Mouse (Mus musculus) embryonic facial prominence, embryonic 15.5 days (tissue): ENCODE results near the gene Grm8. TPM values are rescaled to one million over a fixed set of nuclear protein-coding genes. Genes with fewer than 3 reads are reported as not detected.
"Not testable (repeated sequence)": the region's sequence is repeated elsewhere in the genome, so short reads cannot be mapped to it uniquely, and the experiment has no call there.

ENCODE experiments used
- ATAC-seq: fragments of 200-750 bp; cut with Nextera tagmentation; 2 replicates; pipeline ENCODE4 v1.8.0; 2017; ENCODE audit warnings: low read depth, moderate TSS enrichment; ENCODE audit not compliant: insufficient number of reproducible peaks, low FRiP score, low TSS enrichment
- H3K27ac ChIP-seq: fragments of 300-500 bp; sonication (generic); replicated peaks from 2 replicates; pipeline ENCODE4 v1.5.1; 2015; ENCODE audit warnings: mild to moderate bottlenecking, inconsistent platforms
- H3K27me3 ChIP-seq: fragments of 300-500 bp; sonication (generic); 2 replicates; pipeline ENCODE4 v1.6.1; 2015; ENCODE audit warnings: inconsistent platforms
- H3K36me3 ChIP-seq: fragments of 300-500 bp; sonication (generic); 2 replicates; pipeline ENCODE4 v1.6.1; 2015; ENCODE audit warnings: mild to moderate bottlenecking, inconsistent platforms
- H3K4me1 ChIP-seq: fragments of 300-500 bp; sonication (generic); 2 replicates; pipeline ENCODE4 v1.6.1; 2015; ENCODE audit warnings: inconsistent platforms
- H3K4me2 ChIP-seq: fragments of 300-500 bp; sonication (generic); replicated peaks from 2 replicates; pipeline ENCODE4 v1.6.1; 2015; ENCODE audit warnings: mild to moderate bottlenecking, inconsistent platforms
- H3K4me3 ChIP-seq: fragments of 300-500 bp; sonication (generic); replicated peaks from 2 replicates; pipeline ENCODE4 v1.5.1; 2015; ENCODE audit warnings: mild to moderate bottlenecking, inconsistent platforms
- H3K9ac ChIP-seq: fragments of 300-500 bp; sonication (generic); 2 replicates; pipeline ENCODE4 v1.6.1; 2015; ENCODE audit warnings: inconsistent platforms
- H3K9me3 ChIP-seq: fragments of 300-500 bp; sonication (generic); replicated peaks from 2 replicates; pipeline ENCODE4 v1.6.1; 2016; ENCODE audit warnings: inconsistent platforms
- WGBS: fragments of 180-500 bp; shearing (Covaris S2); methylation state at CpG from one replicate; pipeline ENCODE4 v1.1.7; 2015; 5-methylcytosine and 5-hydroxymethylcytosine counted together
- polyA plus RNA-seq: library from polyadenylated mRNA; unstranded; fragments of >200 nt; fragmentation: Nextera tagmentation; extraction: Ambion mirVana; gene quantifications from 2 replicates; pipeline ENCODE4 v1.2.1, GENCODE M21; 2015

Grm8 gene
- polyA plus RNA-seq, 1 experiment from 2014 or later: 1.9 TPM

- Histone ChIP-seq H3K27ac (no peak overlapping the region), H3K9me3 (no peaks in the 10 kb centered on the region), H3K4me1 (no peaks in the 10 kb centered on the region), H3K4me3 (no peak overlapping the region), H3K27me3 (no peaks in the 10 kb centered on the region), H3K36me3 (no peaks in the 10 kb centered on the region), H3K4me2 (no peak overlapping the region), H3K9ac (no peak overlapping the region)
- WGBS: 55% methylated on average over 1 of the region's 1 CpGs
- no peak for ATAC-seq
These were observed 285.3 kb downstream of the Grm8 start for GRCm38 (mm10) chr6:27849644-27850043.

DNA sequence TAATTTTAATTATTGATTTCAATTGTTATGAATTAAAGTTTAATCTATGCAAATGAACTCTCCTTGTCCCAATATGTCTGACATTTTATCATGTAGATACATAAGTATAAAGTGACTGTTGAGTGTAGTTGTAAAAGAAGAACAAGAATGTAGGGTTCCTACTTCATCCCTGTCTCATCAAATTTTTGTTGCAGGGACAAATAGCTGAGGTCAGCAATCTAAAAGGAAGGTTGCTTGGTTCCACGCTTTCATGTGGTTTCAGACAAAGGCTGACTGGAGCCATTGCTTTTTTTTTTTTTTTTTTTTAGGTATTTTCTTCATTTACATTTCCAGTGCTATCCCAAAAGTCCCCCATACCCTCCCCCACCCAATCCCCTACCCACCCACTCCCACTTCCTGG lies 298.8 kb downstream of the Grm8 start:
- Histone ChIP-seq H3K9me3 (no peaks in the 10 kb centered on the region), H3K4me2 (no peak overlapping the region), H3K27me3 (no peaks in the 10 kb centered on the region), H3K4me3 (no peak overlapping the region), H3K9ac (no peak overlapping the region), H3K27ac (no peak overlapping the region), H3K4me1 (no peaks in the 10 kb centered on the region), H3K36me3 (no peaks in the 10 kb centered on the region)
- 90% methylated on average over 1 of the region's 1 CpGs for WGBS
- no peak for ATAC-seq

DNA sequence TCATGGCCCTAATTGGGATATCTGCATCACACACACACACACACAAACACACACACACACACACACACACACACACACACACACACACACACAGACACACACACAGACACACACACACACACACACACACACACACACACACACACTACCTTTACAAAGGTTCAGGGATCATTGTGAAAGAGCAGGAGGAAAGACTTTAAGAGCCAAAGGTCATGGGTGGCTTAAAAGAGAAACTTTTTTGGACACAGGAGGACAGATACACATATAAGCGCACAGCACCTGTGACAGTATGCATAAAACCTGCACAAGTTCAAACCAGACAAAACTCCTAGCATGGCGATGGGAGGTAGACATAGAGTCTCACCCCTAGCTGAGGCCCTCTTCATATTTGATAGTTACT lies 315.2 kb downstream of the Grm8 start:
- not testable (repeated sequence) for H3K4me1 ChIP-seq, H3K9ac ChIP-seq, H3K9me3 ChIP-seq, H3K4me2 ChIP-seq, H3K36me3 ChIP-seq, H3K4me3 ChIP-seq, H3K27ac ChIP-seq, H3K27me3 ChIP-seq, ATAC-seq
- 90% methylated on average over 2 of the region's 2 CpGs for WGBS

DNA sequence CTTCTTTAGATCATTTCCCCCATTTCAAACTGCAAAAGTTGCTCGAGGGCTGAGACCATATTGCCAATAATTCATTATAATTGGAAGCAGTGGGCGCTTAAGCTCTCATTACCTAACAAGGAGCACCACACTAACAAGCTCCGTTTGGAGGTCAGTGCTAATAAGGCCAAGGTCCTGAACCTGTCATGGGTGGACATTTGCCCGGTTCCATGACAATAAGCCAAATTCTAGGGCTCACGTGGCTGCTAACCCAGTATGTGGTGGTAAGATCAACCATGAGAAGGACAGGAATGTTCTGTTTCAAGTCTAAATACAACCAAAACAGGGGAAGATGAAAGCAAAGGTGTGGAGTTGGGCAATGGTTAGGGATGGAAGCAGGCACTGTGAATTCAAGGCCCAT lies 322.2 kb downstream of the Grm8 start:
- Histone ChIP-seq H3K9ac (no peak overlapping the region), H3K27me3 (no peaks in the 10 kb centered on the region), H3K4me2 (no peak overlapping the region), H3K36me3 (no peaks in the 10 kb centered on the region), H3K4me3 (no peak overlapping the region), H3K4me1 (no peaks in the 10 kb centered on the region), H3K9me3 (no peaks in the 10 kb centered on the region), H3K27ac (no peak overlapping the region)
- ATAC-seq: no peak
- 30% methylated on average over 5 of the region's 5 CpGs for WGBS

DNA sequence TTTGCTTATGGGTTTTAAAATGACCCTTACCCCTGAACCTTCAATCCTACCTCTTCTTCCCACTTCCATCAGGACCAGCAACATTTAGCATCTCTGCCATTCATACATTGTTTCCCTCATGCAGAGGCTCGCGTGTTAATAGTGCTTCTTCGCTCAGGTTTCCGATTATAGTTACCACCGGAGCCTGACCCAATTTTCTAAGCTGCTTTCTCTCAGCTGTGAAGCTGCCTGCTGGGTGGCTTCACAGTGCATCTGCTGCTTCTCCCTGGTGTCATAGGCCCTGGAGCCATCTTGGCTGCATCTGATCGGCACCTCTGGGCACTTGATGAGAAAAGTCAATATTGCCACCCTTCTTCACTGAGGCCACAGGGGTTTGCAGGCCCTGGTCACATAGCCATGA lies 325.0 kb downstream of the Grm8 start:
- Histone ChIP-seq H3K27me3 (no peaks in the 10 kb centered on the region), H3K9ac (no peak overlapping the region), H3K9me3 (no peaks in the 10 kb centered on the region), H3K4me3 (no peak overlapping the region), H3K4me2 (no peak overlapping the region), H3K27ac (no peak overlapping the region), H3K4me1 (no peaks in the 10 kb centered on the region), H3K36me3 (no peaks in the 10 kb centered on the region)
- ATAC-seq: no peak
- WGBS: 84% methylated on average over 6 of the region's 6 CpGs

DNA sequence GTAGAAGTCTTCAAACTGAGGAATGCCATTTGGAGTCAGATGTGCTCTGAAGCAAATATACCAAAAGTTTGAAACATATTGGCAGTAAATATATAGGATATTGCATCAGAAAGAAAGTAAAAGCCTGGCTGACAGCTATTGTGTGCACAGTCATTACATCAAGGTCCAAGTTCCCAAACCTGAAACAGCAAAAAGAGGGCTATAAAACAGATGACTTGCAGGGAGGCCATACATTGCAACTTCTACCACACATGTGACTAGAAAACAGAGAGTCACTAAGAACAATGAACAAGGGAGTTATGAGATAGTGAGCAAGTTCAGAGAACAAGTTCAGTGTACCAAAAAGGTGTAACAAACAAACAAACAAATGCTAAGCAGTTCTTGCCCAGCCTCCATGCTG lies 328.2 kb downstream of the Grm8 start:
- no peak for ATAC-seq
- H3K4me3 ChIP-seq: no peak overlapping the region
- H3K4me1 ChIP-seq: no peaks in the 10 kb centered on the region
- no peak overlapping the region for H3K4me2 ChIP-seq
- H3K9ac ChIP-seq: no peak overlapping the region
- H3K9me3 ChIP-seq: no peaks in the 10 kb centered on the region
- H3K27ac ChIP-seq: no peak overlapping the region
- no peaks in the 10 kb centered on the region for H3K36me3 ChIP-seq
- H3K27me3 ChIP-seq: no peaks in the 10 kb centered on the region

DNA sequence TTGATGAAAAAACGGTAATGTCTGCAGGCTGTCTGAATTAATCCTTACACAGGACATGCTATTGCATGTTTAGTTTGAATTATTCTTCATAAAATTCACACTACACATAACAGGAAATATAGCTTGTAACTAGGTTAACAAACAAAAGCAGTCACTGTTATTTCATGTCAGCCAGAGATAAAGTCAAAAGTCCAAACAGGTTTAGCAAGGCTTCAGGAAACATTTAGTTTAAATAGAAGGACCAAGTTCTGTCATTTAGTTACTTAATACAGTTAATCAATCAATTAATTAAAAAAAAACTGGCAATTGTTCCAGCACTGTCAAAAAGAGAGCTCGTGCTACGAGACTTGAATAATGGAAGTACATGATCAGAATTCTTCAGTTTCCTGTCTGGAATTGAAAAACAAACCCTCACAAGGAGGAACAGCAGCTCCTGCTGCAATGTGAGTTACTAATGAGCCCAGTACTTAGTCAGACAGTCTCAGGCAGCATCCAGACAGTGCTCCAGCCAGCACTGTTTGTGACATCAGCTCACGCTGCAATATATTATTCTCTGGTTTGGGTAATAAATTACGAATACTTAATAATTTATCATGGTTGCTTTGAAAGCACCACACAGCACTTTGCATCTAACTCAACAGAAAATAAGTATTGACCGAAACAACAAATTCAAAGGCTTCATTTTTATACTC lies 334.0 kb downstream of the Grm8 start:
- H3K4me2 ChIP-seq: no peak overlapping the region
- no peak for ATAC-seq
- WGBS: 48% methylated on average over 6 of the region's 6 CpGs

GRCm38 (mm10) chr6:27798735-27799134 lies 336.2 kb downstream of the Grm8 start:
- Histone ChIP-seq H3K9me3 (no peaks in the 10 kb centered on the region), H3K9ac (no peak overlapping the region), H3K36me3 (no peaks in the 10 kb centered on the region), H3K27ac (no peak overlapping the region), H3K4me3 (no peak overlapping the region), H3K4me1 (no peaks in the 10 kb centered on the region), H3K4me2 (no peak overlapping the region), H3K27me3 (no peaks in the 10 kb centered on the region)
- no peak for ATAC-seq
- 91% methylated on average over 3 of the region's 3 CpGs for WGBS

More for the DNA sequence above, 334.0 kb downstream of the Grm8 start:
- Histone ChIP-seq H3K4me1 (no peaks in the 10 kb centered on the region), H3K36me3 (no peaks in the 10 kb centered on the region), H3K27ac (no peak overlapping the region), H3K27me3 (no peaks in the 10 kb centered on the region), H3K4me3 (no peak overlapping the region), H3K9ac (no peak overlapping the region), H3K9me3 (no peaks in the 10 kb centered on the region)

- H3K4me3 ChIP-seq: no peak overlapping the region
- no peak overlapping the region for H3K9ac ChIP-seq
- H3K27ac ChIP-seq: no peak overlapping the region
- ATAC-seq: no peak
- no peaks in the 10 kb centered on the region for H3K4me1 ChIP-seq
- H3K4me2 ChIP-seq: no peak overlapping the region
- no peaks in the 10 kb centered on the region; the same call in 1 of the 2 replicates for H3K9me3 ChIP-seq
- 87% methylated on average over 3 of the region's 3 CpGs for WGBS
- no peaks in the 10 kb centered on the region for H3K36me3 ChIP-seq
- no peaks in the 10 kb centered on the region for H3K27me3 ChIP-seq
These were observed 345.4 kb downstream of the Grm8 start for GRCm38 (mm10) chr6:27789566-27789965.

DNA sequence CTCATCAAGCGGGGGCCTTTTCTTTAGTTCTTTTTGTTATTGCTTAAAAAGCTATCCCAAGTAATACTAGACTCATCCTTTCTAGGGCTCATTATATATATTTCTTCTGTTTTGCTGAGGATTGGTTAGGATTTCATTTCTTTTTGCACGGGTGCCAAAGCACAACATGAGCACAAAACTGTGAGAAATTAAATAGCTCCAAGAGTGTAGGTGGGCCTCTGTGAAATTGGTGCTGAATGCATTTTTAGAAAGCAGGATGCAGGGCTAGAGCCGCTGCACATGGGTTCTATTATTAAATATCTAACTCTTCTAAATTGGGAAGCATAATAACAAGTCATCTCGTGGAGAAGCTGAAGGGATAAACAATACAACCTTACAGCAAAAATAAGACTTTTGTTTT lies 345.8 kb downstream of the Grm8 start:
- Histone ChIP-seq H3K27me3 (no peaks in the 10 kb centered on the region), H3K4me1 (no peaks in the 10 kb centered on the region), H3K27ac (no peak overlapping the region), H3K9ac (no peak overlapping the region), H3K4me2 (no peak overlapping the region), H3K9me3 (no peaks in the 10 kb centered on the region; the same call in 1 of the 2 replicates), H3K4me3 (no peak overlapping the region), H3K36me3 (no peaks in the 10 kb centered on the region)
- ATAC-seq: no peak
- 61% methylated on average over 4 of the region's 4 CpGs for WGBS

GRCm38 (mm10) chr6:27782251-27782650 lies 352.7 kb downstream of the Grm8 start:
- Histone ChIP-seq H3K27ac (no peak overlapping the region), H3K36me3 (no peaks in the 10 kb centered on the region), H3K4me1 (no peaks in the 10 kb centered on the region), H3K9me3 (no peaks in the 10 kb centered on the region), H3K27me3 (no peaks in the 10 kb centered on the region), H3K4me3 (no peak overlapping the region), H3K4me2 (no peak overlapping the region), H3K9ac (no peak overlapping the region)
- 43% methylated on average over 1 of the region's 1 CpGs for WGBS
- no peak for ATAC-seq

DNA sequence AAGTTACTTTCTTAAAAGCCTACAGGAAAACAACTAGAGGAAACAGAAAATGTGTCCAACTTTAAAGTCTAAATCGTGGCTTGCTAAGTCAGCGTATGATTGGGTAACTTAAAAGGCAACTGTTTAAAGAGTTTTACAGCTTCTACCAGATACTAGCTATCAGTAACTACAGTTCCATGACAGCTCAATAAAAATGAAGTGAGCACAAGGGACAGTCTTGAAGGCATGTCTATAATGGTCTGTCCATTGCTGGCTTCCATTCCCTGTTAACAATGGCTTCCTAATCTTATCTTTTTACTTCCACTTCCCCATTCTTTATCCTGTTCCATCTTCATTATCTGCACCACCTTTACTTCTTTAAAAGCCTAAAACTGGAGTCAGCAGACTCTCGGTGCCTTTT lies 353.6 kb downstream of the Grm8 start:
- Histone ChIP-seq H3K4me3 (no peak overlapping the region), H3K9ac (no peak overlapping the region), H3K4me2 (no peak overlapping the region), H3K27ac (no peak overlapping the region), H3K36me3 (no peaks in the 10 kb centered on the region), H3K9me3 (no peaks in the 10 kb centered on the region), H3K4me1 (no peaks in the 10 kb centered on the region), H3K27me3 (no peaks in the 10 kb centered on the region)
- no peak for ATAC-seq
- 79% methylated on average over 3 of the region's 3 CpGs for WGBS
